Mouse (Mus musculus): ENCODE data around the gene Dr1.
"Not testable (repeated sequence)": the region's sequence is repeated elsewhere in the genome, so short reads cannot be mapped to it uniquely, and the experiment has no call there.

- TF ChIP-seq CTCF (IDR thresholded peaks at IDR 0.05; ENCODE audit: control insufficient read depth, insufficient read depth, insufficient read length); MYOD1 (IDR thresholded peaks at IDR 0.05; ENCODE audit: control insufficient read depth, insufficient read length, low read depth): not testable (repeated sequence)
Observed at GRCm38 (mm10) chr5:108271345-108271744, 2.6 kb downstream of the Dr1 start.

Data from C2C12 (cell line).